In the genomic region with DNA sequence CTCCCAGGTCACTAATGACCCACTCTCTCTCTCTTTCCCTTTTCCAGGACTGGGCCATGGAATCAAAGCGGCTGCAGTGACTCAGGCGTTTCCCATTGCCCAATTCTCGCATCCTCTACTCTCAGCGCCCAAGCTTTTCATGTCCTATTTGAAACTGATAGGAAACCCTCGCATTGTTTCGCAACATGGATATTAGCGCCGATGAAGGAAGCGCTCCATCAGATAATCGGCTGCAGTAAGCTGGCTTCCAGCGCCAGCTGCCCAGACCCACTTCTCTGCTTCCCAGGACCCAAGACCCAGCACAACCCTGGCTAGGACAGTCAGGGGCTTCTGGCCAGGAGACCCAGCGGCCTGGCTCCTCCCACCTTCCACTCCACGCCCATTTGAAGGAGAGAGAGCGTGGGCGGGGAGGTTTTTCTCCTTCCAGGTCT, we compare ENCODE assay signal across 8 mouse cellular contexts. TPM values are rescaled to one million over a fixed set of nuclear protein-coding genes. Genes with fewer than 3 reads are reported as not detected.
DNase-seq lines count a peak whose midpoint lies in the region; ATAC-seq and TF ChIP-seq lines count a peak whose summit lies in the region.

No protein-coding gene starts in this region.

- no peaks in the 10 kb centered on the region for H3K36me3 ChIP-seq in E14TG2a.4 (ENCODE audit: insufficient read depth, low read length)
- H3K36me3 ChIP-seq in heart, embryonic 13.5 days: no peaks in the 10 kb centered on the region
- no peaks in the 10 kb centered on the region for H3K36me3 ChIP-seq in limb, embryonic 11.5 days (ENCODE audit: control insufficient read depth, insufficient read depth, low read length)
- H3K36me3 ChIP-seq in midbrain, embryonic 13.5 days: no peaks in the 10 kb centered on the region

- H3K27me3 ChIP-seq in E14TG2a.4 (ENCODE audit: insufficient read depth, low read length): peaks cover 57% of the 10 kb centered on the region
- H3K27me3 ChIP-seq in heart, embryonic 13.5 days (replicated peaks): peaks cover 66% of the 10 kb centered on the region
- no peaks in the 10 kb centered on the region for H3K27me3 ChIP-seq in limb, embryonic 11.5 days (ENCODE audit: control insufficient read depth, insufficient read depth, low read length)
- 0 out of 2 replicates have a peak, but pooled peaks cover 3% of the 10 kb centered on the region for H3K27me3 ChIP-seq in midbrain, embryonic 13.5 days

- peaks cover 40% of the 10 kb centered on the region for H3K4me1 ChIP-seq in E14TG2a.4 (replicated peaks; ENCODE audit: low read depth, low read length)
- H3K4me1 ChIP-seq in heart, embryonic 13.5 days: peaks cover 56% of the 10 kb centered on the region
- H3K4me1 ChIP-seq in limb, embryonic 11.5 days (ENCODE audit: control insufficient read depth, insufficient read depth, low read length): 0 out of 2 replicates have a peak, but pooled peaks cover 5% of the 10 kb centered on the region
- H3K4me1 ChIP-seq in midbrain, embryonic 13.5 days (replicated peaks): peaks cover 35% of the 10 kb centered on the region

- ATAC-seq in heart, embryonic 13.5 days (ENCODE audit: extremely low read depth, insufficient number of reproducible peaks, low FRiP score, low TSS enrichment): no peak
- no peak for ATAC-seq in limb, embryonic 11.5 days (ENCODE audit: insufficient number of reproducible peaks, low FRiP score, low TSS enrichment, low read depth)
- ATAC-seq in midbrain, embryonic 13.5 days: no peak

- peak overlapping the region; percentile 51 for H3K4me3 ChIP-seq in E14TG2a.4 (replicated peaks; ENCODE audit: low read length)
- peak overlapping the region; percentile 39 for H3K4me3 ChIP-seq in heart, embryonic 13.5 days
- H3K4me3 ChIP-seq in limb, embryonic 11.5 days (ENCODE audit: low read depth, low read length): no peak overlapping the region
- peak overlapping the region; percentile 23; the same call in 1 of the 2 replicates for H3K4me3 ChIP-seq in midbrain, embryonic 13.5 days (replicated peaks)

- no peak overlapping the region for H3K27ac ChIP-seq in heart, embryonic 13.5 days (replicated peaks)
- no peak overlapping the region for H3K27ac ChIP-seq in limb, embryonic 11.5 days (replicated peaks; ENCODE audit: low read depth, low read length)
- 0 out of 2 replicates have a peak overlapping the region, but pooled peaks have one; percentile 5 for H3K27ac ChIP-seq in midbrain, embryonic 13.5 days

- no peak for TF ChIP-seq CTCF in E14TG2a.4 (conservative IDR thresholded peaks at IDR 0.05; ENCODE audit: low read length)

- WGBS in heart, embryonic 13.5 days: 22% methylated on average over 15 of the region's 15 CpGs
- WGBS in limb, embryonic 11.5 days: 35% methylated on average over 15 of the region's 15 CpGs
- WGBS in midbrain, embryonic 13.5 days: 30% methylated on average over 15 of the region's 15 CpGs

- H3K9me3 ChIP-seq in E14TG2a.4 (ENCODE audit: low read length): no peaks in the 10 kb centered on the region
- no peaks in the 10 kb centered on the region for H3K9me3 ChIP-seq in heart, embryonic 13.5 days
- H3K9me3 ChIP-seq in limb, embryonic 11.5 days (ENCODE audit: control insufficient read depth, low read length): no peaks in the 10 kb centered on the region
- no peaks in the 10 kb centered on the region for H3K9me3 ChIP-seq in midbrain, embryonic 13.5 days

- H3K4me2 ChIP-seq in heart, embryonic 13.5 days: peak overlapping the region; percentile 67
- peak overlapping the region; percentile 8; the same call in 1 of the 2 replicates for H3K4me2 ChIP-seq in limb, embryonic 11.5 days (ENCODE audit: low read depth, severe bottlenecking)
- peak overlapping the region; percentile 42 for H3K4me2 ChIP-seq in midbrain, embryonic 13.5 days (replicated peaks)

- H3K9ac ChIP-seq in heart, embryonic 13.5 days: peak overlapping the region; percentile 64
- H3K9ac ChIP-seq in limb, embryonic 11.5 days (ENCODE audit: low read length): no peak overlapping the region
- 0 out of 2 replicates have a peak overlapping the region, but pooled peaks have one; percentile 48 for H3K9ac ChIP-seq in midbrain, embryonic 13.5 days (replicated peaks)

- DNase-seq in c-Kit-positive CD71-negative TER-119-negative erythroid progenitor cells, embryonic 14.5 days (ENCODE audit: low read depth): peak; percentile 31
- peak; percentile 62 for DNase-seq in limb, embryonic 11.5 days (ENCODE audit: low spot score)
- DNase-seq in layer of hippocampus, postnatal 25 days (ENCODE audit: extremely low spot score in 1 of 2, low spot score in 1 of 2): no peak
- DNase-seq in thymus, postnatal 10 days (ENCODE audit: low spot score in 2 of 2): no peak
- no peak for DNase-seq in spleen, adult 12 weeks (ENCODE audit: low spot score)

RNA-seq across cellular contexts. Expression of gene Rpn1, which starts 51.9 kb away (rescaled TPM):
- 207 and 217 TPM in 2 replicates for polyA plus RNA-seq in heart, embryonic 13.5 days (2015; fragmentation: Nextera tagmentation; extraction: Ambion mirVana)
- polyA plus RNA-seq in limb, embryonic 11.5 days (2014; fragmentation: Nextera tagmentation; extraction: Ambion mirVana): 332 and 352 TPM in 2 replicates
- 257 TPM in 2 replicates for polyA plus RNA-seq in midbrain, embryonic 13.5 days (2015; fragmentation: Nextera tagmentation; extraction: Ambion mirVana)
- 100 to 1,000 TPM; 166 to 175 TPM for total RNA-seq in layer of hippocampus, postnatal 25 days (2021)

RNA-seq across cellular contexts. Expression of gene Gata2, which starts 57.5 kb away (rescaled TPM):
- polyA plus RNA-seq in heart, embryonic 13.5 days (2015; fragmentation: Nextera tagmentation; extraction: Ambion mirVana): 14.3 and 17.6 TPM in 2 replicates
- polyA plus RNA-seq in limb, embryonic 11.5 days (2014; fragmentation: Nextera tagmentation; extraction: Ambion mirVana): 1.9 and 4.0 TPM in 2 replicates
- 25.7 and 38.1 TPM in 2 replicates for polyA plus RNA-seq in midbrain, embryonic 13.5 days (2015; fragmentation: Nextera tagmentation; extraction: Ambion mirVana)
- total RNA-seq in layer of hippocampus, postnatal 25 days (2021): 1 to 10 TPM; 4.7 to 6.2 TPM

Comparison
In these comparisons a context has a peak if more than half of its experiments do, and no peak if none do; other contexts are left out.
1. DNase-seq: peak in c-Kit-positive CD71-negative TER-119-negative erythroid progenitor cells, embryonic 14.5 days (single experiment) and limb, embryonic 11.5 days (single experiment); none in layer of hippocampus, postnatal 25 days (0 of 2), thymus, postnatal 10 days (0 of 2) and spleen, adult 12 weeks (single experiment).
2. H3K4me2 ChIP-seq: peak in every context shown above with its lines; median percentile 67 in heart, embryonic 13.5 days; 42 in midbrain, embryonic 13.5 days; 8 in limb, embryonic 11.5 days.